Mouse (Mus musculus): ENCODE data around the gene Wrap53.
"Not testable (repeated sequence)": the region's sequence is repeated elsewhere in the genome, so short reads cannot be mapped to it uniquely, and the experiment has no call there.

Gene Wrap53

GRCm38 (mm10) chr11:69580091-69580514 lies at the start of gene Wrap53, which contains the start of gene Trp53:
Wrap53 (minus strand) TSS chr11:69580255.
Trp53 (plus strand) TSS chr11:69580359.
- peak; percentile 83 to 84 for DNase-seq (ENCODE audit: low read depth in 2 of 2, low spot score in 2 of 2)

- peak in 1 of 2 experiments; percentile 11 for DNase-seq (ENCODE audit: low read depth in 2 of 2, low spot score in 2 of 2)
Measured at GRCm38 (mm10) chr11:69629802-69630201, 49.7 kb upstream of the Wrap53 start.

DNA sequence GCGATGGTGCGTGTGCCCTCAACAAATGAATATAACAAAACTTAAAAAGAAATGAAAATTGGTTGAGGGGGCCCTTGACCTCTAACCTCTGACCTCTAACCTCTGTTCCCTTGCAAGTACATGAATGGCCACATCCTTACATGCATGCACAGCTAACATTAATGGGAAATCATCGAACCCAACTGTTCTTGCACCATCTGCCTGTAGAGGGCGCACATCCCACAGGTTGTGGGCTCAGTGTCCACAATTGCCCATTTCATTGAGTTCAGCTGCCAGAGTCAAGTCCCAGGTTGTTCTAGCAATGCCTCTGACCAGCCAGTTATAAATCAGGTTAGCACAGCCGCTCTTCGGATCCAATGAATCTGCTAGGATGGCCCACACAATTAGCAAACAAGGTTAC lies 48.2 kb upstream of the Wrap53 start:
- DNase-seq (ENCODE audit: low read depth in 2 of 2, low spot score in 2 of 2): peak; percentile 65 to 79

GRCm38 (mm10) chr11:69624339-69624738 lies 44.3 kb upstream of the Wrap53 start:
- DNase-seq (ENCODE audit: low read depth in 2 of 2, low spot score in 2 of 2): not testable (repeated sequence)

DNA sequence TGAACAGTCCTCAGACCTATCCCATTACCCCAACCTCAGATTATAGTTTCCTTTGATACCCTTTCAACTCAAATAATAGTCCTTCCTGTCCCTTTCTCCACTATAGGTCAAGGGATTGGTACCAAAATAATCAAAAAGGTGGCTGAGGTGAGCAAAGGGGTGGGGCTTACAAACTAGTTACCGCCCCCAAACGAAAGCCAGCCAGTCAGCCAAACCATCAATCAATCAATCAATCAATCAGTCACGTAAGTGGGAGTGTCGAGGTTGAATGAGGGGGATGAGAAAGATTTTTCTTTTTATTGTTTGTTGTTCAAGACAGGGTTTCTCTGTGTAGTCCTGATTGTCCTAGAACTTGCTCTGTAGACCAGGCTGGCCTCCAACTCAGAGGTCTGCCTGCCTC lies 43.0 kb upstream of the Wrap53 start:
- no peak for DNase-seq (ENCODE audit: low read depth in 2 of 2, low spot score in 2 of 2)

GRCm38 (mm10) chr11:69622406-69622805 lies 42.4 kb upstream of the Wrap53 start:
- DNase-seq (ENCODE audit: low read depth in 2 of 2, low spot score in 2 of 2): no peak

GRCm38 (mm10) chr11:69621571-69622268 lies 41.7 kb upstream of the Wrap53 start, which contains the start of gene Sat2:
Sat2 (plus strand) TSS chr11:69622024.
- DNase-seq (ENCODE audit: low read depth in 2 of 2, low spot score in 2 of 2): no peak

GRCm38 (mm10) chr11:69620394-69621081 lies 40.5 kb upstream of the Wrap53 start:
- no peak for DNase-seq (ENCODE audit: low read depth in 2 of 2, low spot score in 2 of 2)

DNA sequence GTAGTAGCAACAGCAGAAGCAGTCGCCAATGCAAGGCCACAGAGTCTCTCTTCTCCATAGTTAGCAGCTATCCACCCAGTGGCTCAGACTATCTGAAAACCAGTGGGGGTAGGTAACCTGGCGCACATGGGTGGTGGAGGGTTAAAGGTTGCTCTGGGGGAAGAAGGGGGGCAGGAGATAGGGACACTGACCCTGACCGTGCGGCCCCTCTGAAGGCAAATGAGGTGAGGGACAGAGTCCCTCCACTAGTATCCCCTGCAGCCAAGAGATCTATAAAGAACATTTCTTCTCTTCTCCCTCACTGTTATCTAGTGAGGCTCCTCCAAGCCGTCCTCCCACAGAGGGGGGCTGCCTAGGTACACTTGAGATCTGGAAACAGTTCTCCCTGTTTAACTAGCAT lies 37.8 kb upstream of the Wrap53 start, which contains the start of gene Shbg:
TSS of gene Shbg (minus strand) at position 101 of the 400 bp plus-strand sequence.
- no peak for DNase-seq (ENCODE audit: low read depth in 2 of 2, low spot score in 2 of 2)

DNA sequence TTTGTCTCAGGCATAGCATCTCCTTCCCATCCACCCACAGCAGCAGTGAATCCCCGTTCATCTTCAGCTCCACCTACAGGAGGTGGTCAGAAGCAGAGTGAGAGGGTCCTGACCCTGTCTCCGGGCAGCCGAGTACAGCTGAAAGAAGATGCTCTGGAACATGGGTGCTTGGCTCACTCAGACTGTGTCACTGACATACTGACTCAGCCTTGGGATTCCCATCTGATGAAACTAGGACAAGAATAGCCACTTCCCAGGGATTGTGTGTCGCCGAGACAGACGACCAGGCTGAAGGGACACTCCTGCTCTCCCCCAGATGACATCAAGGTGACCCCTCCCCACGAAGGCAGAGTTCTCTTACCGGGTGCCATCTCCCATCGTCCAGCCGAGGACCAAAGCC lies 36.7 kb upstream of the Wrap53 start:
- DNase-seq (ENCODE audit: low read depth in 2 of 2, low spot score in 2 of 2): no peak

DNA sequence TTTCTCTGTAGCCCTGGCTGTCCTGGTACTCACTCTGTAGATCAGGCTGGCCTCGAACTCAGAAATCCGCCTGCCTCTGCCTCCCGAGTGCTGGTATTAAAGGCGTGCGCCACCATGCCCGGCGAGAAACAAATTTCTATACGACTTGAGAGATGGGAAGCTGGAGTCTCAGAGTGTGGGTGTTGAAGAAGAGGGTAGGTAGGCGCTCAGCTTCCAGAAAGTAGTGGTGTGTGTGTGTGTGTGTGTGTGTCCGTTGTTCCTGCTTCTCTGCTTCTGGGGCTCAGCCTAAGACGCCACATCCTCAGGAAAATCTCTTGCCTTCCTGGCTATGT lies 34.2 kb upstream of the Wrap53 start:
- not testable (repeated sequence) for DNase-seq (ENCODE audit: low read depth in 2 of 2, low spot score in 2 of 2)

DNA sequence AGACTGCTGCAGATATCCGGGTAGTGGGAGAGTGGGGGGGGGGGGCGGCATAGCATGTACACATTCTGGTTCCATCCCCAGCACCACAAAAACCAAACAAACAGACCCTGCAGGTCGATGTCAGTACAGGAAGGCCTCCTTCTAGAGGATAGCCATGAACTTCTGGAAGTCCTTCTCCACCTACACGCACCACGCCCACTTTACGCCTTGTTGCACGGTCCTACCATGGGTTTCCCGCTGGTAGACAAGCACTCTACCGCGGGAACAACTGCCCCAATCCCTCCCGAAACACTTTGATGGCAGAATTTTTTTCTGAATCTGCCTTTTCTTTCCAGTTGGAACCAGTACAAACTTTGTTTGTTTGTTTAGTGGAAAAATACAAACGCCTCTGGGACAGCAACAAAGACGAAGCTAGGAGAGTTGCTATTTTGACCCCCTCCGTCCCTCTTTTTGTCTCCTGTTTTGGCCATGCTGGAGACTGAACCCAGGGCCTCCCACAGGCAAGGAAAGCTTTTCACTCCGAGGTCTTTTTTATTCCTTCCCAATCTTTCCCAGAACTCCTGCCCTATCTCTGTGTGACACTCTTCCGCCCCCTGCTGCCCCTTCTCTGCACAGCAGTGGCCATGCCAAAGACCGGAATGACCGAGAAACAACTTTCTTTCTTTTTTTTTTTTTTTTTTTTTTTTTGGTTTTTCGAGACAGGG lies 33.6 kb upstream of the Wrap53 start:
- peak in 1 of 2 experiments; percentile 41 for DNase-seq (ENCODE audit: low read depth in 2 of 2, low spot score in 2 of 2)

DNA sequence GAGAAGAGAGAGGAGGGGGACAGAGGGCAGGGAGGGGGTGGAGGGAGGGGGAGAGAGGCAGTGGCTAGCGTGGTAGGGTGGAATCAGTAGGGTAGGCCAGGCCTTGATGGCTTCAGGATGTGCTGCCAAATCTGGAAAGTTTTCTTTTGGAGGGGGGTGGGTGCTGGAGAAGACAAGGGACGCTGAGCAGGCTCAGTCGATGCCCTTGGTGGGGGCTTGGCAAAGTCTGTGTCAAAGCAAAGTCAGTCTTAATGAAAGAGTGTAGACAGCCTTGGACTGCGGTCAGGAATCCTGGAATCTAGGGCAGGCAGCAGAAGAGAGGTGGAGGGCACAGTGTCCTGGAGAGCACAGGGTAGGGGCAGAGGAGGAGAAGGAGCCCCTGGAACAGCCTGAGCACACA lies 30.8 kb upstream of the Wrap53 start:
- no peak for DNase-seq (ENCODE audit: low read depth in 2 of 2, low spot score in 2 of 2)

DNA sequence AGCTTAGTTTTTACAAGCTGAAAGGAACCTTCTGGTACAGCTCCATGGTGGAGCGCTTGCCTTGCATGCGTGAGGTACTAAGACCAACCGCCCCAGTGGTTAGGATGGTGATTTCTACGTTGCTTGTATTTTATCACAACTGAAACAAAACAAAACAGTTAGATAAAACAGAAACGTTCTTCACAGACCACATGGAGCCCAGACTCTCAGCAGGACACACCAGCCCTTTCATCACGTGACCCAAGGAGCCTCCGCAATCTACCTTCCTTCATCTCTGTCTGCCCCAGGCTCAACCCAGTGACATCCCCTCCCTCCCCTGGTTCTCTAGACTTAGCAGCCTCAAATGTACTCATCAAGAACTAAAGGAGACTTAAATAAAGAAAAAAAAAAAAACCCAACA lies 29.4 kb upstream of the Wrap53 start:
- no peak for DNase-seq (ENCODE audit: low read depth in 2 of 2, low spot score in 2 of 2)

DNA sequence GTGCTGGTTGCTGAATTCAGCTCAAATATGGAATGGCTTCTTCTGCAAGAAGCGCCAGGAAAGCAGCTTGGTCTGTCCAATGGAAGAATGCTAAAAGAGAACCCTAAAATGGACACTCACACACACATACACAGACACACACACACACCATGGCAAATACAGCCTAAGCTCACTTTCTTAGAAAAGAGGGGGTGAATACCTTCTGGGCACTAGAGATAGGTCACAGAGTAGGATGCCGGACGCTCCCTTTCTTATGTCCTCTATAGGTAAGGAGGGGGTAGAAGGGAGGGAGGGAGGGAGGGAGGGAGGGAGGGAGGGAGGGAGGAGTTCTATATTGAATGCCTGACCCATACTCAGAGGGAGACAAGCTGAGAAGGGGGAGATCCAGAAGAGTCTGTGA lies 28.5 kb upstream of the Wrap53 start:
- no peak for DNase-seq (ENCODE audit: low read depth in 2 of 2, low spot score in 2 of 2)

- DNase-seq (ENCODE audit: low read depth in 2 of 2, low spot score in 2 of 2): no peak
Measured at GRCm38 (mm10) chr11:69606832-69607231, 26.8 kb upstream of the Wrap53 start.

DNA sequence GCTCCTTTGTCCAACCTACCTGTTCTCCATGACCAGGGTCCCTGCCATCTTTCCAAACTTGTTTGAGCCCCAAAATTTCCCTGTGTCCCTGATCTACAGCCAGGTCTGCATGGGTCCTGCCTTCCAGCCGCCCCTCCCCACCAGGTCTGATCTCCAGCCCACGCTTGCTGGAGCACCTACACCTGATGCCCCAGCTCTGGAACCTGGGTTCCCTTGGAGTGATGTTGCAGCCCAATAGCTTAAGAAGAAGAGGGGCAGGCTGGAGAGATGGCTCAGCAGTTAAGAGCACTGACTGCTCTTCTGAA lies 26.4 kb upstream of the Wrap53 start:
- DNase-seq (ENCODE audit: low read depth in 2 of 2, low spot score in 2 of 2): no peak

- DNase-seq (ENCODE audit: low read depth in 2 of 2, low spot score in 2 of 2): peak; percentile 34 to 39
Measured at GRCm38 (mm10) chr11:69605726-69606490, 25.9 kb upstream of the Wrap53 start, which contains the start of gene Atp1b2. Atp1b2 (minus strand) TSS chr11:69605942.

DNA sequence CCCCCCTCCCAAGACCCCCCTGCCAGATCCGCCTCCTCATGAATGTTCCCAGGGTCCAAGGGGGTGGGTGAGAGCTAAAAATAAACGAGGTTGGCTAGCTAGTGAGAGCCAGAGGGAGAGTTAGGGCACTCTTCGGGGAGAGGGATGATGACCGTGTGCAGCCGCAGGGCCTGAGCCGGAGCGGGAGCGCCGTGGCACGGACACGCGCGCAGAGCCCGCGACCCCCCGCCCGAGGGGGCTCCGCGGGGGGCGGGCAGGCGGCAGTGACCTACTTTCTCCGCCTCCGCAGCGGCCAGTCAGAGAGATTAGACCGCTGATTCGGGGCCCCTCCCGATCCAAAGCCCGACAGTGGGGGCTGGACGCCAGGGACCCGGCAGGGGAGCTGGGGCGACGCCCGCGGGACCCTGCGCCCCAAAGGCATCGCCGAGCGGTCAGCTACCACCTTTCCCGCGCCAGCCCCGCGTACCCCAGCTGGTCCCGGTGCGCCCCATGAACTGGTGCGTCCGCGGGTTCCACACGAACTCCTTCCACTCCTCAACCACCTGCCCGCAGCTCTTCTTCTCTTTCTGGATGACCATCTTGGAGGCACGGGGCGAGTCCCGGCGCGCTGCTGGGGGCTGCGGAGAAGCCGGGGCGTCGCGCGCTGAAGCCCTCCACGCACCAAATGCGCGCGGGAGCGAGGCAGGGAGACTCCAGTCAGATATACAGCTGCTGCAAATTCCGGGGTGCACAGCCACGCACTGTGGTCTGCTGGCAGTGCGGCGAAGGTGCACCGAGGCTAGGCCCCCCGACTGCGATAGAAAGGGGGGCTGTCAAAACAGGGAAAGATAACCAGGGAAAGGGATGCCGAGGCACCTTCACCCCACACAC lies 25.0 kb upstream of the Wrap53 start:
- peak in 1 of 2 experiments; percentile 12 for DNase-seq (ENCODE audit: low read depth in 2 of 2, low spot score in 2 of 2)

- no peak for DNase-seq (ENCODE audit: low read depth in 2 of 2, low spot score in 2 of 2)
Measured at GRCm38 (mm10) chr11:69604347-69604746, 24.3 kb upstream of the Wrap53 start.

Measured in CD8-positive naive resting alpha-beta T cell, adult 2 months (primary cell).